Mouse (Mus musculus): Measurements from ENCODE around the gene Bri3.

DNA sequence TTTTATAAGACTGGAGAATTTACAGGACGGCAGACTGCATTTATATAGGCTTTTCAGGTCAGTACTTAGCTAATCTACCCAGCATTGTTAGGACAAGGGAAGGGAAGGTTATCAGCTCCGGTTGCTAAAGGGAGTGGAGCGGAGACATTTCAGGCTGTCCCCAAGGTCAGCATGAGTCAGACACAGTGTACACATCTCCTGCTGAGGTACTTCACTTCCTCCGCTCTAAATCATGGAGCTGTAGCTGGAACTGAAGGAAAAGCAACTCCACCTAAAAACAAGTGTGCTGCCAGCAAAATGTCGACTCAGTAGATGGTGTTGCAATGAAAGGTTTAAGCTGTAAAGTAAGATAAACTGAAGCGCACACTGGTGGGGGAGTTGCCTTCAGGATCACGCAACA is 77.4 kb downstream of the Bri3 start:
- no peak for TF ChIP-seq POLR2A (IDR thresholded peaks at IDR 0.05; ENCODE audit: control insufficient read depth in 1 of 2, insufficient read depth in 1 of 2, low read depth in 1 of 2, low read length in 2 of 2, poor library complexity in 1 of 2)
- TF ChIP-seq TBP (IDR thresholded peaks at IDR 0.05; ENCODE audit: low read depth, low read length): no peak
- no peak for TF ChIP-seq CTCF (IDR thresholded peaks at IDR 0.05 in 2 of 3, conservative IDR thresholded peaks at IDR 0.05 in 1 of 3; ENCODE audit: control insufficient read depth in 1 of 3, insufficient read depth in 1 of 3, low read depth in 2 of 3, low read length in 3 of 3, poor library complexity in 1 of 3, severe bottlenecking in 1 of 3)
- TF ChIP-seq HCFC1 (IDR thresholded peaks at IDR 0.05; ENCODE audit: low read depth, low read length): no peak
- no peak for TF ChIP-seq POLR2AphosphoS2 (IDR thresholded peaks at IDR 0.05; ENCODE audit: low read length)
- TF ChIP-seq EP300 (IDR thresholded peaks at IDR 0.05; ENCODE audit: low read depth in 1 of 2, low read length in 2 of 2): no peak
- TF ChIP-seq GATA1 (IDR thresholded peaks at IDR 0.05; ENCODE audit: low read depth, low read length): no peak
- no peak for TF ChIP-seq TAL1 (IDR thresholded peaks at IDR 0.05; ENCODE audit: low read length)
- no peak for TF ChIP-seq ZMIZ1 (IDR thresholded peaks at IDR 0.05; ENCODE audit: low read depth, low read length)
- TF ChIP-seq MEF2A (IDR thresholded peaks at IDR 0.05; ENCODE audit: extremely low read depth, insufficient replicate concordance, low read depth, low read length, poor library complexity, severe bottlenecking): no peak
